Mouse (Mus musculus) small intestine, adult 2 months (tissue): ENCODE data around the gene Mog.

Experiments
- CTCF ChIP-seq: fragments of 200-500 bp; IDR thresholded peaks from 2 replicates; pipeline ENCODE4 v1.5.1; 2012; ENCODE audit warnings: low read depth, mild to moderate bottlenecking, control low read depth, inconsistent platforms, low read length, moderate library complexity, mixed read lengths; ENCODE audit not compliant: insufficient replicate concordance, insufficient read length; ENCODE audit errors: extremely low read depth
- POLR2A ChIP-seq: fragments of 200-500 bp; IDR thresholded peaks from 2 replicates; pipeline ENCODE4 v1.6.1; 2012; ENCODE audit warnings: low read depth, mild to moderate bottlenecking, control low read depth, inconsistent platforms, low read length, moderate library complexity

GRCm38 (mm10) chr17:36995448-36995847 is 27.8 kb downstream of the Mog start:
- TF ChIP-seq CTCF (no peak), POLR2A (no peak)
